Mouse (Mus musculus) heart, postnatal 0 days (tissue): ENCODE measurements around the gene Hyal6.

ENCODE experiments used
- CTCF ChIP-seq: IDR thresholded peaks from 2 replicates; pipeline ENCODE4 v1.5.1; 2016; ENCODE audit warnings: antibody characterized with exemption, control low read depth, low read depth
- EP300 ChIP-seq: IDR thresholded peaks from 2 replicates; pipeline ENCODE4 v1.6.1; 2016; ENCODE audit warnings: antibody characterized with exemption, low read depth

DNA sequence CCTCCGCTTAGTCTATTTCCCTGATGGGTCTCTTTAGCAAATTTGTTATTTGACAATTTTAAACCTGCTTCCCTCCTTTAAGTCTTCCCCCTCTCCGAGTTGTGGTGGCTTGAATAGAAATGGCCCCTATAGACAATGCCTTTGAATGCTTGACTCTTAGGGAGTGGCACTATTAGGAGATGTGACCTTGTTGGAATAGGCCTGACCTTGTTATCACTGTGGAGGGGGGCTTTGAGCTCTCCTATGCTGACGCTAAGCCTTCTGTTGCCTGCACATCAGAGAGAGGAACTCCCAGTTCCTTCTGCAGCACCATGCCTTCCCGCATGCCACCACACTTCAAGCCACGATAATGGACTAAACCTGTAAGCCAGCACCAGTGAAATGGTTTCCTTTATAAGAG, 35.8 kb upstream of the Hyal6 start:
- TF ChIP-seq CTCF (no peak), EP300 (no peak)
